Mouse (Mus musculus): ENCODE results near the gene Pik3r1. TPM values are rescaled to one million over a fixed set of nuclear protein-coding genes. Genes with fewer than 3 reads are reported as not detected.

Gene Pik3r1
- 5.7 and 11.4 TPM in 2 replicates for polyA plus RNA-seq (2012; rRNA removed)

DNA sequence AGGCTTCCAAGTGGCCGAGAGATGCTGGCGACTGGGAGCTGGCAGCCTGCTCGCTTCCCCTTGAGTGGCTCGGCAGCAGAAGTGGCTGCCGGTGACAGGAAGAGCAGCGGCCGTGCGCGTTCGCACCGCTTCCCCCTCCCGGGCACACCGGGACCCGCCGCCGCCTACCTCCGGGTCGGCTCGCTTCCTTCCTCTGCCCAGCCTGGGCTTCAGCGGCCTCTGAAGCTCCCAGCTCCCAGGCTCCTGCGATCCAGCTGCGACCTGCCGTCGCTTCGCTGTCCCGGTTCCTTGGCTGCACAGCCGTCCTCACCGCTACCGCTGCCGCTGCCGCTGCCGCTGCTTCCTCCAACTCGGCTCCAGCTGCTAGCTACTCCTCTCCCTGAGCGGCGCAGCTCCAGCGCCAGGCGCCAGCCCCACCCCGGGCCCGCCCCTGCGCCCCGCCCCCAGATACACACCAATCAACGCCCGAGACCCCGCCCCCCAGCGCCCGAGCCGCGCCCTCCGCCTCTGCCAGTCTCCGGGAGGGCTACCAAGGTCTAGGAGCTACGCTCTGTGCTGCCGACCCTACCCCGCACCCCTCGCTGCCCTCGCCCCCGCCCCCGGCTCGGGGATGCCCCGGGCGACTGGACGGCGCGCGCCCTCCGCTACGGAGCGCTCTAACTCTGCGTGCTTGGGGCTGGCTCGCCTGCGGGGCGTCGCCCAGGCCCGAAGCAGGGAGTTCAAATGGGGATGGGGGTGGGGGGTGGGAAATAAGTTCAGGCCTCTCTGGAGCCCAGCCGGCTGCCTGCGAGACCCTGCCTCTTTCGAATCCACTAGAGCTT is at the start of gene Pik3r1:
Pik3r1 (minus strand) TSS at position 409 of the 821 bp plus-strand sequence.
- H3K4me3 ChIP-seq (ENCODE audit: low read depth, low read length): peak within 1 kb of the TSS; percentile 77
- WGBS: under 1% methylated on average over 76 of the region's 76 CpGs
- H3K36me3 ChIP-seq (ENCODE audit: control insufficient read depth, insufficient read depth, low read length): no peaks in the 10 kb centered on the region
- no peaks in the 10 kb centered on the region for H3K27me3 ChIP-seq (ENCODE audit: control insufficient read depth, insufficient read depth, low read length)
- no peak for TF ChIP-seq CTCF (IDR thresholded peaks at IDR 0.05; ENCODE audit: extremely low read depth, insufficient read length, insufficient replicate concordance, low read depth, low read length)
- peak; percentile 99 for TF ChIP-seq POLR2A (IDR thresholded peaks at IDR 0.05; ENCODE audit: low read depth, low read length)
- H3K4me1 ChIP-seq (ENCODE audit: control insufficient read depth, insufficient read depth, insufficient read length, low read length): peaks cover 6% of the 10 kb centered on the region; the same call in 1 of the 2 replicates
- peak within 1 kb of the TSS; percentile 90 for H3K27ac ChIP-seq (ENCODE audit: insufficient read depth, low read depth, low read length)

DNA sequence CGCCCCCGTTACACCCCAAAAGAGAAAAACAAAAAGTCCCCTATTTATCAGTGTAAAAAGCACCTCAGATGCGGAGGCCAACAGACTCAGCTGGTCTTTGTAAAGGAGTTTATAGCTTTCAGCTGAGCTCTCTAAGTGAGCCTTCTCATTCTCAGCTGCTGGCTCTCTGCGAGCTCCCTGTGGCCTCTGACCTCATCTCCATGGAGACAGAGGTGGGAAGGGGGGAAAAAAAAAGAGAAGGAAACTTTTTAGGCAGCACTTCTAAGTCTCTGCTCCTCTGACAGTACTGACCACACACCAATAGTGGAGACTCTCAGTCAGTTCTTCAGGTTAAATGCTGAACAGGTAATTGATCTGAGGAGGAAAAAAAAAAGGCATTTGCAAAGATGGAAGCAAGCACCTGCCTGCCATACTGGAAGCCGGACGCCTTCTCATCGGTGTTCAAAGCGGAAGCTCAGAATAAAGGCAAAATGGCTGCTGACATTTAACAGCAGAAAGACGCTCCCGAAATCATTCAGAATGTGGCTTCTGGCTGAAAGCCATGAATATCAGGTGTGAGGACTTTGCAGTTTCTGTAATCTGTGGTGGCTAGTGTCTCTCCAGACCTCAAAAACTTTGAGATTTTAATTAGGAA is 45.4 kb upstream of the Pik3r1 start:
- 63% methylated on average over 10 of the region's 10 CpGs for WGBS
- H3K36me3 ChIP-seq (ENCODE audit: control insufficient read depth, insufficient read depth, low read length): no peaks in the 10 kb centered on the region
- no peaks in the 10 kb centered on the region for H3K27me3 ChIP-seq (ENCODE audit: control insufficient read depth, insufficient read depth, low read length)
- no peak overlapping the region for H3K27ac ChIP-seq (ENCODE audit: insufficient read depth, low read depth, low read length)
- TF ChIP-seq POLR2A (IDR thresholded peaks at IDR 0.05; ENCODE audit: low read depth, low read length): no peak
- TF ChIP-seq CTCF (IDR thresholded peaks at IDR 0.05; ENCODE audit: extremely low read depth, insufficient read length, insufficient replicate concordance, low read depth, low read length): no peak
- H3K4me3 ChIP-seq (ENCODE audit: low read depth, low read length): no peak overlapping the region
- no peaks in the 10 kb centered on the region for H3K4me1 ChIP-seq (ENCODE audit: control insufficient read depth, insufficient read depth, insufficient read length, low read length)

DNA sequence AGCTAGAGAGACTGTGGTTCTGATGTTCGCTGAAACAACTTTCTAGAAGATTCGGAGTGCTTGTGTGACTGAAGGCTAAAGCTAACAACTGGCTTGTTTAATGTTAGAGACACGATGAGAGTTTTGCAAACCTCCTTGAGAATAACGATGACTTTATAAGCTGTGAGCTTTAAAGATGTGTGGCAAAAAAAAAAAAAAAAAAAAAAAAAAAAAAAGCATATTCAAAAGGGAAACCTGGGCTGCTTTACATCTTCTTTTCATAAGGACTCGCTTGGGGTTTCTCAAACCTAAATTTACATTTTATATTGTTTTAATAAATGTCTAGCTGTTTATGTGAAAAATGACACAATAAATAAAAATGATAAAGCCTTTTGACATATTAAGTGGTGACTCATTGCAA is 44.3 kb upstream of the Pik3r1 start:
- Histone ChIP-seq H3K27ac (ENCODE audit: insufficient read depth, low read depth, low read length) (peak overlapping the region; percentile 21; the same call in 1 of the 2 replicates), H3K27me3 (ENCODE audit: control insufficient read depth, insufficient read depth, low read length) (no peaks in the 10 kb centered on the region), H3K4me1 (ENCODE audit: control insufficient read depth, insufficient read depth, insufficient read length, low read length) (no peaks in the 10 kb centered on the region), H3K36me3 (ENCODE audit: control insufficient read depth, insufficient read depth, low read length) (no peaks in the 10 kb centered on the region), H3K4me3 (ENCODE audit: low read depth, low read length) (peak overlapping the region; percentile 27; the same call in 1 of the 2 replicates)
- 76% methylated on average over 5 of the region's 5 CpGs for WGBS
- TF ChIP-seq POLR2A (IDR thresholded peaks at IDR 0.05; ENCODE audit: low read depth, low read length): no peak
- no peak for TF ChIP-seq CTCF (IDR thresholded peaks at IDR 0.05; ENCODE audit: extremely low read depth, insufficient read length, insufficient replicate concordance, low read depth, low read length)

DNA sequence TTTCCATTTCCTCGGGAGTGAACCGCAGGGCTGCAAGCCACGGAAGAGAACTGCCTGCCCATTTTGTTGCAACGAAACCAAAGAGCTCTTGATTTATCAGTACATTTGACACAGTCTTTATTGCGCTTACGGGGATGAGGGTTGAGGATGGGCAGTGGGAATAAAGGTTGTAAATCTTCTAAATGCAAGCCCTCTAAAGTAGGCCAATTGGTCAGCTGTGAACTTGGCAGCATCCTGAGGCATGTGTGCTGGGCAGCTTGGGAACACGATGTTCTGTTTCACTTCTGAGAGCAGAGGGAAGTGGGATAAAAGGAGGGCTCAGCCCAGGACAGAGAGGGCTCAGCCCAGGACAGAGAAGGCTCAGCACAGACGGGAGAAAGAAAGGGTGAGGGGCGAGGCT is 43.9 kb upstream of the Pik3r1 start:
- H3K27me3 ChIP-seq (ENCODE audit: control insufficient read depth, insufficient read depth, low read length): no peaks in the 10 kb centered on the region
- WGBS: 68% methylated on average over 9 of the region's 9 CpGs
- peak overlapping the region; percentile 27; the same call in 1 of the 2 replicates for H3K4me3 ChIP-seq (ENCODE audit: low read depth, low read length)
- H3K36me3 ChIP-seq (ENCODE audit: control insufficient read depth, insufficient read depth, low read length): no peaks in the 10 kb centered on the region
- H3K4me1 ChIP-seq (ENCODE audit: control insufficient read depth, insufficient read depth, insufficient read length, low read length): no peaks in the 10 kb centered on the region
- TF ChIP-seq CTCF (IDR thresholded peaks at IDR 0.05; ENCODE audit: extremely low read depth, insufficient read length, insufficient replicate concordance, low read depth, low read length): no peak
- TF ChIP-seq POLR2A (IDR thresholded peaks at IDR 0.05; ENCODE audit: low read depth, low read length): no peak
- H3K27ac ChIP-seq (ENCODE audit: insufficient read depth, low read depth, low read length): peak overlapping the region; percentile 63

DNA sequence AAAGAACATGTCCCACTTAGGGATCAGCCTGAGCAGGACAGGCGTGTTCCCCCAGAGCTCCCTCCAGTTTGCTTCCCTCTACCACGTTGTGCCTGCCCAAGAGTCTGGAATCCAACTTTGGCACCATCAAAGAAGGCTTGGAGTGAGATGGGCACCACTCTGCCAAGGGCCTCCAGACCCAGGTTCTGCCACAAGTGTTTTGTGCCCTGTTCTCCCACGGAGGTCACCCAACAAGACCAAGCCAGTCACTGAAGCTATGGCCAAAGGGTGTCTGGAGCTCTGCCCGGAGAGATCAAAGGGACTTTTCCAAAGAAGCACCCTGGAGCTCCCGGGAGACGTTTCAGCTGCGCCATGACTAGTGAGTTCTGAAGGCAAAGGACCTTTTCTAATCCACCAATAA is 42.6 kb upstream of the Pik3r1 start:
- no peak overlapping the region for H3K4me3 ChIP-seq (ENCODE audit: low read depth, low read length)
- no peak overlapping the region for H3K27ac ChIP-seq (ENCODE audit: insufficient read depth, low read depth, low read length)
- H3K27me3 ChIP-seq (ENCODE audit: control insufficient read depth, insufficient read depth, low read length): no peaks in the 10 kb centered on the region
- no peaks in the 10 kb centered on the region for H3K4me1 ChIP-seq (ENCODE audit: control insufficient read depth, insufficient read depth, insufficient read length, low read length)
- WGBS: 60% methylated on average over 7 of the region's 7 CpGs
- no peaks in the 10 kb centered on the region for H3K36me3 ChIP-seq (ENCODE audit: control insufficient read depth, insufficient read depth, low read length)
- TF ChIP-seq CTCF (IDR thresholded peaks at IDR 0.05; ENCODE audit: extremely low read depth, insufficient read length, insufficient replicate concordance, low read depth, low read length): no peak
- TF ChIP-seq POLR2A (IDR thresholded peaks at IDR 0.05; ENCODE audit: low read depth, low read length): no peak

DNA sequence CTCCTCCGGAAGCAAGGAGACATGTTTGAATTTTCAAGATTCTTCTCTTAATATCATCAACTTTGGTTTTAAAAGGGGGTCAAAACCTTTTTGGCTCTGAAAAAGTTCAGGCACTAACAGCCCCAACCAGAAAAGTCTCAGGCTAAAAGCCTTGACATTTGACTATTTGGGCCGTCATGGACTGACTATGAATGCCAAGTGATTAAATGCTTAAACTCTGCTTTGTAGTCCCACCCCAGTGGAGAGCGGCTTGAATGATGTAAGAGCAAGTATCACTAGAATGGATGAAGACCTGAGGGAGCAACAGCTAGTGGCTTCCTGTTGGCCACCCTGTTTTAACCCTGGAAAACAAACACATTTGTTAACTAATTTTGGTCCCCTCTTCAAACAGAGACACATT is 41.8 kb upstream of the Pik3r1 start:
- Histone ChIP-seq H3K27me3 (ENCODE audit: control insufficient read depth, insufficient read depth, low read length) (no peaks in the 10 kb centered on the region), H3K27ac (ENCODE audit: insufficient read depth, low read depth, low read length) (no peak overlapping the region)

DNA sequence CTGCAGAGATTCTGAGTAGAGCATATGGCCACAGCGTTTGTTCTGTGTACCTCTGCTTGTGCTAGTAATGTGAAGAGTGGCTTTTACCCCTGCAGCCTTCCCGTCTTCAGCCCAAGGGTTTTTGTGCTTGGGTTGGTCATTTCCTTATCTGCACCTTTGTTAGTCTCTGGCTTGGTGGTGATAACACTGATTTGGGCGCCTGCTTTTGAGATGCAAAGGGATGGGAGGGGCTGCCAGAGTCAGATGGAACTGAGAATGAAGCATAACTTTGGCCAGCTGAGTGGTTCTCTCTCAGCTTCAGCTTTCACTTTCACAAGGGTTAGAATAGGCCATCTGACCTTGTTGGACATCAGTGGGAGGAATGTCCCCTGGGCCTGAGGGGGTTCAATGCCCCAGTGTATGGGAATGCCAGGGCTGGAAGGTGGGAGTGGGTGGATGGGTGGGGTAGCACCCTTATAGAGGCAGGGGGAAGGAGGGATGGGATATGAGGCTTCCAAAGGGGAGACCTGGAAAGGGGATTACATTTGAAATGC is 37.6 kb upstream of the Pik3r1 start:
- Histone ChIP-seq H3K4me3 (ENCODE audit: low read depth, low read length) (no peak overlapping the region), H3K4me1 (ENCODE audit: control insufficient read depth, insufficient read depth, insufficient read length, low read length) (peaks cover 2% of the 10 kb centered on the region), H3K36me3 (ENCODE audit: control insufficient read depth, insufficient read depth, low read length) (no peaks in the 10 kb centered on the region), H3K27me3 (ENCODE audit: control insufficient read depth, insufficient read depth, low read length) (no peaks in the 10 kb centered on the region), H3K27ac (ENCODE audit: insufficient read depth, low read depth, low read length) (no peak overlapping the region)
- WGBS: 59% methylated on average over 3 of the region's 3 CpGs
- no peak for TF ChIP-seq POLR2A (IDR thresholded peaks at IDR 0.05; ENCODE audit: low read depth, low read length)
- TF ChIP-seq CTCF (IDR thresholded peaks at IDR 0.05; ENCODE audit: extremely low read depth, insufficient read length, insufficient replicate concordance, low read depth, low read length): no peak

More for the DNA sequence above, 41.8 kb upstream of the Pik3r1 start:
- H3K4me3 ChIP-seq (ENCODE audit: low read depth, low read length): no peak overlapping the region
- peaks cover 2% of the 10 kb centered on the region; the same call in 1 of the 2 replicates for H3K4me1 ChIP-seq (ENCODE audit: control insufficient read depth, insufficient read depth, insufficient read length, low read length)
- 93% methylated on average over 3 of the region's 3 CpGs for WGBS
- TF ChIP-seq CTCF (IDR thresholded peaks at IDR 0.05; ENCODE audit: extremely low read depth, insufficient read length, insufficient replicate concordance, low read depth, low read length) (no peak), POLR2A (IDR thresholded peaks at IDR 0.05; ENCODE audit: low read depth, low read length) (no peak)
- no peaks in the 10 kb centered on the region for H3K36me3 ChIP-seq (ENCODE audit: control insufficient read depth, insufficient read depth, low read length)

Data from small intestine, adult 2 months (tissue).